Mouse (Mus musculus) thymus, postnatal 25 days (tissue): ENCODE results near the gene Syt2.

ENCODE experiments used
- DNase-seq: peaks from one replicate; pipeline ENCODE4 v3.0.0; 2022

Syt2 gene

DNA sequence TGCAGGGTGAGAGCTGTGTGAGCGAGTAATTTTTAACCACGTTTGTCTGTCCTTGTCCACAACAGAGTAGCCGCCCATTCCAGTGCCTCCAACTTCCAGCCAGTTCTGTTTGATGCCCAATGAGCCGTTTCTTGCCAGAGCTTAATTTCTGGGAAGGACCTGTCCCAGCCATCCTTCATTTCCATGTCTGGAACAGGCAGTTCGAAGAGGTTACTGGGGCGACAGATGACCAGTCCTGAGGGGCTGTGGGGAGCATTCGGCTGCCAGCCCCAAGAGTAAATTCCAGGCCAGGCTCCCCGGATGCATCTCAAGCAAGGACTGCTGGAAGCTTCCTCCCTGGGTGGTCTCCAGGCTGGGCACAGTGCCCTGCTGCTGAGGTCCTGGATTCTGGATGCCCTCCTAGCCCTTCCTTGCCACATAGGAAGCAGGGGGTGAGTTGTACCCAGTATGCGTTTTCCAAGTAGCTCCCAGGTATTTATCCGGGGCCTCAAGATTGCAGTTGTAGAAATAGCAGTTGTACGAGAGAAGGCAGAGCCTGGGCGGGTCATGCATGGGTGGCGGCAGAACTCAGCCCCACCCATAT is 4.9 kb downstream of the Syt2 start:
- DNase-seq: no peak

DNA sequence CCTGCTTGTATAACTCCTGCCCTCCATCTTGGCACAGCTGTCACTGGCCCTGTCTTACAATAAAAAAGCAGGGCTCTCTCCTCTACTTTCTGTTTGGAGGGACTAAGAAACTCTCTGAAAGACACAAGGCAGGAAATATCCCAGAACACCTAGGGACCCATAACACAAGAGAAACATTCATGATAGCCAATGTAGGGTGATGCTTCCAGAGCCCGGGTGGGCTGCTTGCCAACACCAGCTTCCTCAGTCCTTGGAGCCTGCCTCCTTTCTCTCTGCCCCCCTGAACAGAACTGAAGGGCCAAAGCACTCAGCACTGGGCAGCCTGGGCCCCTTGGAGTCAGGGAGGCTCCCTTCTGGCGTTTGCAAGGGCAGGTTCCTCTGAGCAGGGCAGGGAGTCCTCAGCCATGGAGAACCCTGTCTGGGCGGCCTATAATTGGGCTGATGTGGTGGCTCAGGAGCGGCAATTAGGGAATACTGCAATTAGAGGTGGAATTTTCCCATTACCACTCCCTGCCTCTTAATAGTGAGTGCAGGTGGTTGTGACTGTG is 5.4 kb downstream of the Syt2 start:
- no peak for DNase-seq

DNA sequence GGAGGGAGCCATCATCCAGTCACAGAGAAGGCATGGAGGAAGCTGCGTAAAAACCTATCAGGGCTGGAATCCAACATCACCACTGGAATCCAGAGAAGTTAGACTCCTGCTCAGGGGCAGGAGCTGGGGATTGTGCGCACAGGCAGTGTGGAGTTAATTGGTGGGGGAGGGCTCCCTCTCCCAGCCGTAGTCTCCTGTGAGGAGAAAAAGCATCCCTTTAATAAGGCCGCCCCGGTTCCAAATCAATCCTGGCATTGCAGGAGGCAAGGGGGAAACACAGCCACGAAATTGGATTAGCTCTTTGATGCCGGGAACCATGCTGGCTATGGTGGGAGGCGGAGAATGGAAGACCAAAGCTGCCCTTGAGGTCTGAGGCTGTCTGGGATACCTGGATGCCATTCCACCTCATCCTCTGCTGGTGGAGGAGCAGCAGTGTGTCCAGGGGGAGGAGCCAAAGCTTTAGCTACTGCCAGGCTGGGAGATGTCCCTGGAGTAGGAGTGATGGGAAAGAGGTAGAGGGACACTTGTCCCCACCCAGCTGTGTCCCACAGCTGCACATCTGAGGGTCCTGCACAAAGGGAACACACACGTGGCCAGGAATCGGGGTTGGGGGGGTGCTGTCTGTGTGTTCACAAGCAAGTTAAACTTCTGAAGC is 7.3 kb downstream of the Syt2 start:
- no peak for DNase-seq

DNA sequence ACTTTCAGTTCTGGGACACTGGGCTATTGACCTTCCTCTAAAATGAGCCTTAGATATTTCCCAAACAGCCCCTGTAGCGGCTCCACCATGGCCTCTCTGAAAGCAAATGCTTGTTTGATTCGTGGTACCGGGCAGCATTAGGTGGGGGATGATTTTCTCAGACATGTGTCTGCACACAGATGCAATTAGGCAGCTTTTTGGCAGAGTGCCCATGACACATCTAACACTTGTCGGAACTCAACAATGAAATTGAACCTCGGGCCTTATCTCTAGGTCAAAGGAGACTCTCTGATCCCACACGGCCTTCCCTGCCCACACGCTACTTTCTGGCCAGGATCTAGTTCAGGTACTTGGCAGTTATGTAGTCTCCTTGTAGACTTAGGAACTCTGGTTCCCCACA is 12.4 kb downstream of the Syt2 start:
- no peak for DNase-seq

DNA sequence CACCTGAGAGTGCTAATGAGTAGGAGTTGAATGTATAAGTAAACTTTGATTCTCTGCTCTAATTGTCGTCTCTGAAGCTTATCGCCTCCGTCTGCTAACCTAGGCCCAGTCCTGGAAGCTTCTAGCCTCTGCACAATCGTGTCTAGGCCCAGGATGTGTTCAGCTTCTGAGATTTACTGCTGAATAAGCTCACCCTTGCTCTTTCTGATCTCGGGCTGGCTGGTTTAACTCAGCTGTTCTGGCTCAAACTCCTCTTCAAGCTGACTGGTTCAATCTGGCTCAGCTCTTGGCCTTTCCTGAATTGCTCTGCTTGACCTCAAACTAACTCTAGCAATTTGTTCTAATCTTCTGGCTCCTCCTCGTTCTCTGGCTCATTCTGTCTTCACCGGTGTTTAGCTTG is 13.7 kb downstream of the Syt2 start:
- no peak for DNase-seq

DNA sequence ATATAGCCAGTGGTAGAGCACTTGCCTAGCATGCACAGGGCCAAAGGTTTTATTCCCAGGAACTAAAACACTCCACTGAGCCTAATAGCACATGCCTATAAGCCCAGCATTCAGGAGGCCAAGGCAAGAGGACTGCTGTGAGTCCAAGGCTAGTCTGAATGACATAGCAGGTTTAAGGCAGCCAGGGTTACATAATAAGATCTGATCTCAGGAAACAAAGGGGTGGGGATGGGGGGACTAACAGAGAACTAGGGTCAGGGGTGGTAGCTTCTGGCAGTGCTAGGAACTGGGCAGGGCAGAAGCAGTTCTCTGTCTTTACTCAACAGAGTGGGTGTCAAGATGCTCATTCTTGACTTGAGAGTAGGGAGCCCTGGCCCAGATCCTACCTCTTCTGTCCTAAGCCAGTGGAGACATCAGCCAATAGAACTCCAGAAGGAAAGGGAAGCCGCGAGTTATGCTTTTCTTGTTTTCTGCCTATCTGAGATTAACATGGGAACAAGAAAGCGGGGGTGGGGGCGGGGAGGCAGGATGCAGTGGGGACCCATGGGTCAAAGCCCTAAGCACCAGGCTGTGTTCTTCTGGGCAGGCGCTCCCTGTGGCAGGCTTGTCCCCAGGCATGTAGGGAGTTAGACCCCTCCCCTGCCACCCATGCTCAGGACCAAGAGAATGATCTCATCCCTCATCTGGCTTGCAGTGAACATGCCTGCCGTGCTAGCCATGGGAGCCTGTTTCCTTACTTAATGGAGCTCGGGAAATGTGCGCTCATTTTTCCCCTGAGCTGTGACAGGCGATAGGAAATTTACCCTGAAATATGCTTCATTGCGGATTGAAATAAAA is 25.0 kb downstream of the Syt2 start:
- no peak for DNase-seq

DNA sequence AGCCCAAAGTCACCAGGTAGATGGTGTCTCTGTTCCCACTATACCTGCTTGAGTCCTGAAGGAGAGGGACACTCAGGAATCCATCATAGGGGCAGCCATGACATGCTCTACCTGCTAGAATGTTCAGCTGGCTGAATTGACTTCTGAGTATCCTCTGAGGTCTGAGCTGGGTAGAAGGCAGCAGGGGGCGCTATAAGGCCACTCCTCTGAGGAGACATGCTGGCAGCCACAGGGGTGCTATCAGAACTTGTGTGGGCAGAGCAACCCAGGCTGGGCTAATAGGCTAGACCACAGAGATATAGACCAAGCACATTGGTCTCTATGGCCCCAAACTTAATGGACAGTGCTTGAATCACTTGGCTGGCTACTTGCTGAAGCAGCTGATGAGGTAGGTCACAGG is 27.8 kb downstream of the Syt2 start:
- DNase-seq: peak; percentile 29

DNA sequence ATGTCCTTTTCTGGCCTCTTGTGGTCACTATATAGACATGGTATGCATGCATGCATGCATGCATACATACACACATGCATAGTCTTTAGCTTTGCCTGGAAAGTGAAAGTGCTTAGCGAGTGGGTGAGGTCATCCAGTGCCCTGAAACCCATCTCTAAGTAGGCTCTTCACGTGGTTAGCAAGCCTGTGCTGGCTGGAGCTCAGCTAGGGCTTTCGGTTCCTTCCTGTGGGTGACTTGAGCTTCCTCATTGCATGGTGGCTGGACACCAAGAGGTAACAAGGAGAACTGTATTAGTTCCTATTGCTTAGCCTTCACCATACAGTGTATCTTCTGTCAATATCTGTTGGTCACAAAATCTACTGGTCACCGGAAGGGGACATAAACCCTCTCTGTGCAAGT is 33.0 kb downstream of the Syt2 start:
- DNase-seq: no peak

DNA sequence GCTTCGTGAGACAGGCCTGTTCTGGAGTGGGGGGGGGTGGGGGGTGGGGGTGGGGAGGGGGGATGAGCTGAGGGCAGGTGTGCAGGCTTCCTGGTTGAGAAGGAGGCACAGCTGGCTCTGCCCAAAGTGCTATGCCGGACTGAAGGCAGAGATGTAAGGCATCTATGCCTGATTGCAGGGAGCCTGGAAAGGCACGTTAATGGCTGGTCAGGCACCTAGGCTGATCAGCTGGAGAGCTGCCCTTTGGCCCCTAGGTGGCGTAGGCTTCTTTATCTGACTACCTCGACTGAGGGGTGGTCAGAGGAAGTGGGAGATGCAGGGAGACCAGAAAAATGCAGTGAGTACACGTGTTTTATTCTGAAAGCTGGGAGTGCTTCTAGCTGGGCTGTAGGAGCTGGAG is 34.1 kb downstream of the Syt2 start:
- DNase-seq: no peak

DNA sequence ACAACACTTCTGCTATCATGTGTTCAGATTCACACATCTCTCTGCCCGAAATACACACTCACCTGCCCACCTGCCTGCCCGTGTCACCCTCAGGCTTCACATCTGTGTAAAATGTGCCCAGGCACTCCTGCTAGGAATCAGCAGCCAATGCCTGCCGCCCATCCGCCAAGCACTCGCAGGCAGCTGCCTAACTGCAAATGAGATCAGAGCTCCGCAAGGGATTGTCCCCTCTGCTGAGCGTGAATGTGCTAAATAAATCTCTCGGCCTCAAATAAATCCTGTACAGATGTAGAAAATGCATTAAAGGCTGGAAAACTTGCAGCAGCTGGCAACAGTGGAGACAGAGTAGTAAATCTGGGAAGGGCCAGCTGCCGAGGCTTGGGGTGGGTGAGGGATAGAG is 36.0 kb downstream of the Syt2 start:
- DNase-seq: no peak

DNA sequence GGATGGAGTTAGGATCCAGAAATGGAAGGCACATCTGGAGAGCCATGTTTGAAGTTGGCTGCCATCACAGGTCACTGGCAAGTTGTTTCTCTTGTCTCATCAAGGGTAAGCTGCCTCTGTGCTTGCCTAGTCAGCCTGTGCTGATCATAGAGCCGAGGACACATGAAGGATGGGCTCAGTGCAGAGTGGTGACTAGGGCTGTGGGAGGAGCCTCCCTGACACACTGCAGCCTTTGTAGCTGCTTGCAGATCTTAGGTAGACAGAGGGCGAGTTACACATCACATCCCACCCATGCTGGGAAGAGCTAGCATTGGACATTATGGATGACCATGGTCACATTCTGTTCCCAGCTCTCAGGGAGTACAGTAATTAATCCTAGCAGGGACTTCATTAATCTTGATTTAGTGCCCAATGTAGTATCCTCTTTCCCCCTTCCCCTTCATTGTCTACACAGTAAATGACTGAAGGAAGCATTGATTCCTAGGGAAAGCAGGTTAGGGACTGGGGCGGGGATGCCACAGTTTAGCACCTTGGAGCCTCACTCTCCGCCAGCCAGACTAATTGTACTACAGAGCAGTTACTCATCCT is 40.5 kb downstream of the Syt2 start:
- no peak for DNase-seq

DNA sequence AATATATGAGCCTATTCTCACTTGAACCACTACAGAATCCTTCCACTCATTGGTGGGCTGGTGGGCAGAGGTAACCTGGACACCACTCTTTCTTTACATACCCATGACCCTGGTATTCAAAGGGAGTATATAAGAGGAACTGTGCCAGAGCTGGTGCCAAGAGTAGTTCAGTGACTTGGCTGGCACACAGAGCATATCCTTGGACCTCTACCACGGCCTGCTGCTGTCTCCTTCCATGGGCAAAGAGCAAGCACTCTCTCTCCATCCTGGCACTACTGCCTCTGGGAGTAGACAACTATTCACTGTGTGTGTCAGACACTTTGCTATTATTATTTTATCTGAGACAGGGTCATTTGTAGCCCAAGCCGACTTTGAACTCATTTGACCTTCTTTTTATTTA is 49.8 kb downstream of the Syt2 start:
- DNase-seq: no peak

DNA sequence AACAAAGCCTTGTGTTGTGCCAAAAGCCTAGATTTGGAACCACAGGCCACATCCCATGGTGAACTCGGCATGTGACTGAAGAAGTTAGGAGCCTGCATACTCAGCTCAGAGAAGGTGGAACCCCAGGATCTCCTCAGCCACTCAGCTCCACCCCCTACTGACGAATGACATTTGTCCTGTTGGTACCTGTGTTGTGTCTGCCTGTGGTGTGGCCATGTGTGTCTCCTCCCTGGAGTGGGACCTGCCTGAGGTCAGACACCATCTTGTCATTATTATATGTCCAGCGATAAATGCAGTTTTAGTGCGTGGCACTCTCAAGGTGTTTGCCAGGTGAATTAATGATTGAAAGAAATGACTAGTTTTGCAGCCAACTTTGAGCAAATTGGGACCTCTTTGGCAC is 50.6 kb downstream of the Syt2 start:
- DNase-seq: no peak

DNA sequence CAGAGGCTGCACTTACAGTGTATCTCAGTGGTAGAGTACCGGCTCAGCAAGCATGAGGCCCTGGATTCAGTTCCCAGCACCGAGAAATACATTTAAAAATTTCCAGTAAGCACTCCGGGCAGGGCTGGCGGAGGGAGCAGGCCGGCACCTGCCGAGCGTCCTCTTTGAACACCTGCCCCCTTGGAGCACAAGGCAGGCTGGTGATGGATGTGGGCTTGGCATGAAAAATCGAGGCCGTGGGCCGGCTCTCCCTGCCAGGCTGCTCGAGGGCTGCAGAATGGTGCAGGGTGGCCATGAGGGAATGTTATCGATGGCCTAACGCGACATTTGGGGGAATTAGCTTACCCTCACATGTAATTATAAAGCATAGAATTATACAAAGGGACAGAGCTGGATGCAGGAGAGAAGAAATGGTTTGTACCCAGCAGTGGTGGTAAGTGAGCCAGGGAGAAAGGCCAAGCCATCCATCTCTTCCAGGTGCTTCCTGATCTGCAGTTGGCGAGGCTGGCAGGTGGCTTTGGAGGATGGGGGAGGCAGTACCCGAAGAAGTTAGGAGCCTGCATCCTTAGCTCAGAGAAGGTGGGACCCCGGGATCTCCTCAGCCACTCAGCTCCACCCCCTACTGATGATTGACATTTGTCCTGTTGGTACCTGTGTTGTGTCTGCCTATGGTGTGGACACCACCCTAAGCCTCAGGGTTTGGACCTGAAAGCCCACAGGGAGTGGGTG is 51.2 kb downstream of the Syt2 start:
- DNase-seq: no peak

DNA sequence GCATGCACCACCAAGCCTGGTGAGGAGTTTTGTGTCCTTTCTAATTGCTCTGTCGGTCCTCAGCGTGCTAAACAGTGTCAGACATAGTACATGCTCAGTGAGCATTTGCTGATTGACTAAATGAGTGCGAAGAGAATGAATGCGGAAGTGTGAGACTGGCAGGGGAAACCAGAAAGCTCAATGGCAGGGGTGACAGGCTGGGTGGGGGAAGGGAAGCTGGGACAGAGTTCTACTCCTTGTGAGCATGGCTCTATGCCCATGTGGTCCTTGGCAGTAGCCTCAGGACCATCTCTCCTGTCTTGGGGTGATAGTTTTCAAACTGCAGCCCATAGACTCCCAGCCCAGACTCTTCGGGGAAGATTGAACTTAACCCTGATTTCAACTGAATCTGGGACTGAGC is 52.0 kb downstream of the Syt2 start:
- DNase-seq: no peak

DNA sequence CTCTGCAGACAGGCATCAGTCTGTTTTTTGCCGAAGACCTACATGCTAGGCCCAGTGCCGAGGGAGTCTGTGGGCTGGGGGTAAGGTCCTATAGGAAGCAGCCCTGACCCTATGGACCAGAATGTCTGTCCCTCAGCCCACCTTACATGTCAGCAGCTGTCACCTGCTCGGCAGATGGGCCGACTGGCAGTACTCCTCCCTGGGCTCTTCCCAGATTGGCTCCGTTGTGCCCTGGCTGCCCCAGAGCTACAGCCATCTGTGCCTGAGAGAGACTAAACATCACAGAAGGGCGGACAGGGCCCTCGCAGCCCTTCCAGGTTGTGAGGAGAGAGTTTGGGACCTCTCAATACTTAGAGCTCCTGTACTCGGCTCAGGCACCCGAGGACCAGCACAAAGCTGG is 52.9 kb downstream of the Syt2 start:
- no peak for DNase-seq

DNA sequence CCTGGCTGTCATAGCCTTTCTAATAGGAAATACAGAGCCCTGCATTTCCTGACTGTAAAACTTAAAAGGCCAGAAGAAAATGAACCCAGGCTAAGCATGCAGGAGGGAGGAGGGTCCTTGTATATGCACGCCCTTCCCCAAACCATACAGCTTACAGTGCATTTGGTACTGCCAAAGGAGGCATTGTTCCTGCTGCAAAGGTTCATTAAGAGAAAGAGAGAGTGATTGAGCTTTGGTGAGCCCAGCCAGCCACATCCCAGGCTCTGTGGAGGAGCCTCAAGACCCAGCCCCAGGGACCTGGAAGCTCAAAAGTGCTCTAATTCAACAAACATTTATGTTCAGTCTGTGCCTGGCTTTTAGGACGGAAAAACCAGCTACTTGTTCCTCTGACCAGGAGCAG is 53.7 kb downstream of the Syt2 start:
- DNase-seq: no peak

DNA sequence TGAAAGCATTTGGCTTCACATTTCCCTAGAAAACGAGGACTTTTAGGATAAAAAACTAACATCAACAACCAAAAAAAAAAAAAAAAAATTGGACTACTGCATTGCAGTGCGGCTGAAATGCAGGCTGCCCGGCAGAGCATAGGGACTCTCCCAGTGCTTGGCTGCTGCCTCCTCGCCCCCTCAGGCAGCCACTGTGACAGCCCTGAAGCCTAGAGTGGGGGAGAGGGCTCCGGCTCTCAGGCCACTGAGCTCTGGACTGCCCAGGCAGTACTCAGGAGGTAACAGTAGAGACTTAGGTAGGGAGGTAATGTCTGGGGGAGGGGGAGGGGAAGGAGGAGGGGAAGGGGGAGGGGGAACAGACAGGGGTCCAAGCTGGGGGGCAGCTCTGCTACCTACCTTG is 54.2 kb downstream of the Syt2 start:
- DNase-seq: no peak

DNA sequence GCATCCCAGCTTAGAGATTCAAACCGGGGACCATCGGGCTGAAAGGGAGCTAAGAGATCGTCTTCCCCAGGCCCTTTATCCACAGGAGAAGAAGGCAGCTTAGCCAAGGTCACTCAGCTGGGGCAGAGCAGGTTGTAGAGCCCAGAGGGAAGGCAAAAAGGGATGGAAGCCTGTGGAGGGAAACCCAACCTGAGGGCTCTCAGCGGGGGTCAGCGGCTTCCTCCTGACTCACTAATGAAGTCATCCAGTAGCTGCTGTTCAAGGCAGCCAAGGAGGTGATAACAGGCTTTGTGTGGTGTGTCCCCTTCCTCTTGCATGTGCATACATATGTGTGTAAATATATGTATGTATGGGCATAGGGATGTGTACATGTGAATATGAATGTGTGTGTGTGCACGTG is 54.7 kb downstream of the Syt2 start:
- DNase-seq: no peak

DNA sequence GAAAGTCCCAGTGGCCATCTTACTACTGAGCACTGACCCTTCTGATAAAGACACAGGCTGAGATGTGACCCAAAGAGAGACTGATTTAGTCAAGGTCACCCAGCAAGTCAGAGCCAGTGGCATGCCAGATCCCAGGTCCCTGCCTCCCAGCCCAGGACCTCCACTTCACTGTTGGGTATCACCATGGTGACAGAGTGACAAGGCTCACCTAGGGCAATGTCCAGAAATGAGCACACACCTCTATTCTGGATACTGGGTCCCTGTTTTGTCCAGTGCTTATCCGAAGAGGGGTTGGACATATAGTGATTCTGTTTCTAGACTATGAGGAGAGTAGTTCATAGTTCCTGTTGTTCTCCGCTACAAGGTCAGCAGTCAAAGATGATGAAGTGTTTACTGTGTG is 56.8 kb downstream of the Syt2 start:
- no peak for DNase-seq

DNA sequence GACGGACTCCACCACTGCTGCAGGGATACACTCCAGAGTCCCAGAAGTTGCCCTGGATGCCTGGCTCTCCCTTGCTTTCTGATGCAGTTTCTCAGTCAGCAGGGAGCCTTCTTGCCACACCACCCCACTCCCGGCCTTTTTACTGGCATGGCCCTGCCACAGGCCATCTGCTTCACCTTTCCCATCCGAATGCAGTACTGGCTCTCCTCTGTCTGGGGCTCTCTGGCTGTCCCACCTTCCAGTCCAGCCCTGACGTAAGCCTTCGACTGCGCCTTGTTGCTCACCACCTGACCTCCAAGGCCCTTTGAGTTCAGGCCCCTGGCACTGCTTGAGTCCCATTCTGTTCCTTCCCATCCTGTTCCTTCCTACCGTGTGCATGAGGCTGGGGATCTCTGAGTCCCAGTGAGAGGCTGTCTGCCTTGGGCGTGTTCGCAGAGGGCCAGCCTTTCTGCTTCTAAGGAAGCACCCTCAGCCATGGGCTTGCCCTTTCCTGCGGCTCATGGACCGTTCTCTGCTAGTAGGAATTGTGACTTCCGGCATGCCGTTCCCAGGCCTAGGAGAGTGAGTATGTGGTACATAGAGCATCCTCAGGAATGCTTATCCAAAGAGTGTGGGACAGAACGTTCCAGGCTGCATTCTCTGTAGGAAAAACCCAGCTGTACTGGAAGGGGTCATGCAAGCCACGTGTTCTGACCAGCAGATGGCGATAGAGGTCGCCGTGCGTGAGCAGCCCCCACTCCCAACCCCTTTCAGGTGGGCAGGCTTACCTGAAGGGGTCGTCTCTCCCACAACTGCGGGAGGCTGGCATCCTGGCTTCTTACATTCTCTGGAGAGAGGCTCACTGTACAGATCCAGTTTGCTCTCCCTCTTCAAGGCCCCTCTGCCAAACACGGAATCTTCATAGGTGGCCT is 58.2 kb downstream of the Syt2 start:
- peak; percentile 58 for DNase-seq

DNA sequence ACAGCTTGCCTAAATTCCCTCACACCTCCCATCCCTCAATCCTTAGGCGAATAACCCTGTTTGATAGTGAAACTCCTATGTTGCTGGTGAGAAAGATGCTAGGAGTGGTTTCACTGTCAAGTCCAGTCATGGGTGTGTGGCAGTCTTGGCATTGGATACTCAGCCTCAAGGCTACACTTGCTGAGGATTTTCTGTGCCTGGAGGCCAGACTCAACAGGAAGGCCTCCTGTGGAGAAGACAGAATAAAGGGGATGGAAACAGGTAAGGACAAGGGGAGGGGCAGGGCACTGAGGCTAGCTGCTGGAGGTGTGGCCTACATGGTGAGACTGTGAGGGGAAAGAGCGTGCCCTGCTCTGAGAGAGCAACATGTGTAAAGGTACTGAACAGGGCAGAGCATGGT is 60.1 kb downstream of the Syt2 start:
- no peak for DNase-seq
